Mouse (Mus musculus): Measurements from ENCODE around the gene Epn1.

DNA sequence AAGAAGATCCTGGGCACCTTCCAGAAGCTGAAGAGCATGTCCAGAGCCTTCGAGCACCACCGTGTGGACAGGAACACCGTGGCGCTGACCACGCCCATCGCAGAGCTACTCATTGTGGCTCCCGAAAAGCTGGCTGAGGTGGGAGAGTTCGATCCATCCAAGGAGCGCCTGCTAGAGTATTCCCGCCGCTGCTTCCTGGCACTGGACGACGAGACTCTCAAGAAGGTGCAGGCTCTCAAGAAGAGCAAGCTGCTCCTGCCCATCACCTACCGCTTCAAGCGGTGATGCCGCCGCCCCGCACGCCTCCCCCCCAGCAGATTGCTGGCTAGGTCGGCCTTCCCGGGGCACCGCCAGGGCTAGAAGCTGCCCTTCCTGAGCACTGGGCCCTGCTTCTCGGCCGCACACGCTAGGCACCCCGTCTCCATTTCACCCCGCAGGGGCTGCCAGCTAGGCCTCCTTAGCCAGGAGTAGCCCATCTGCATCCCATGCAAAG lies 19.8 kb upstream of the Epn1 start:
- TF ChIP-seq POLR2A (IDR thresholded peaks at IDR 0.05; ENCODE audit: low read depth, low read length), result no peak
- TF ChIP-seq CTCF (IDR thresholded peaks at IDR 0.05; ENCODE audit: extremely low read depth, insufficient read length, insufficient replicate concordance, low read depth, low read length), result peak; percentile 72
